Mouse (Mus musculus): ENCODE measurements around the gene Heatr1.
"Not testable (repeated sequence)": the region's sequence is repeated elsewhere in the genome, so short reads cannot be mapped to it uniquely, and the experiment has no call there.

The Heatr1 gene

DNA sequence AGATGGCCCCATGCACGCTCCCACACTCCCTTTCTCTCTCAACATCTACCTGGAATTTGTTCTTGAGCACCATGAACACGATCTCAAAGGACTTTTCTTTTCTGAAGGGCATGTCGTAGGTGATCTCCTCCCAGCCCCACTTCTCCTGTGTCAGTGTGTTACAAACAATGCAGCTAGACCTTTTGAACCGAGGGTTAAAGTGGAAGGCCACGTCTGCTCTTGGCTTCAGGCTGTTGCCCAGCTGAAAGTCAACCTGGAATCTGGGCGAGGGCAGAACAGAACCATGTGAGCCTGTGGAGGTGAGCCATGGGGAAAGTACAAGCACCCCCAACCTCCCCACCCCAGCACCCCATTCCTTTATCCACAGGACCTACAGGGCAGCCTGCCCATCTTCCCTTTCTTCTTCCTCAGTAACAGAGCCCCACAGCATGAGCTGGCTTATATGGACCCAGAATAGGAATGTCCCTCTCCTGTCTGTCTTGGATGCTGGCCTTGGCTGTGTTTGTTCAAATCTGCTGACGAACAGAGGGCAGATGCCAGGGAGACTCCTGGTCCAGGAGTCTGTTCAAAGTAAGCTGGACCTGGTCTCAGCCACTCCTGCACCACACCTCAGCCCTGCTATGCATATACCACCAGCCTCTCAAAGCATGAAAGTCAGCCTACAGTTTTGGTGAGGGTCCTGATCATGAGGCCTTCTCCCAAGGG is 60.0 kb downstream of the Heatr1 start:
- peak in 1 of 2 experiments; percentile 38 for DNase-seq

DNA sequence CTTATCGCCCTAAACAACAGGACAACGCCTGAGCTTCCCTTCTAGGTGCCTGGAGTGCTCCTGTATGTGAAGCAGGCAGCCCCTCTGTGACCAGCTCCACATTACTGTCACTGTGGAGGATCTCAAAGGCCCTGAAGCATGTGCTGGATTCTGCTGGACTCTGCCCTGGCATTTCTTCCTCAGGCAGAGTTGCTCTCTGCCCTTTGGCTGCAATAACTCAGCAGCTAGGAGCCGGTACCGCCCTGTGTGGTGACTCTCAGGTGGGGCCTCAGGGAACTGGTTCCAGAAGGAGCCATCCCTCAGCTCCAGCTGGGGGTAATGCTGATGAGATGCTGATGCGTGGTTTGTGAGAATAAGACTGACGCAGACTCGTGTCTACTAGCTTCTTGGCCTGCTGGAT is 61.9 kb downstream of the Heatr1 start:
- peak; percentile 74 to 81 for DNase-seq

DNA sequence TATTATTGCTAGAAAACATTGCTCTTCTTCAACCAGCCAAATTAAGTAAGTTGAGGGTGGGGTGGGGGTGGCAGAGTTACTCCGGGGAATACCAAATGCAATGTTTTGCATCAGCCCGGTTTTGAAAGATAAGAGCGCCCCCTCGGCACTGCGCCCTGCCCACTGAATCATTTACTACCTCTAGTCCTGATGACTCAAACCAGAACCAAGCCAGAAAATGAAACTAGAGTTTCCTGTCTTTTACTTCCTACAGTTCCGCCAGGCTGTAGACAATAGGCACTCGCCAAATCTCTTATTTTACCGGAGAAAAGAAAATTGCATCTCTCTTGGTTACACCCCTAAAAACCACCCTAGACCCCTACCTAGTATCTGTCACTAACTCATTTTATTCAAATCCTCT is 65.6 kb downstream of the Heatr1 start:
- DNase-seq = peak; percentile 79 to 82

DNA sequence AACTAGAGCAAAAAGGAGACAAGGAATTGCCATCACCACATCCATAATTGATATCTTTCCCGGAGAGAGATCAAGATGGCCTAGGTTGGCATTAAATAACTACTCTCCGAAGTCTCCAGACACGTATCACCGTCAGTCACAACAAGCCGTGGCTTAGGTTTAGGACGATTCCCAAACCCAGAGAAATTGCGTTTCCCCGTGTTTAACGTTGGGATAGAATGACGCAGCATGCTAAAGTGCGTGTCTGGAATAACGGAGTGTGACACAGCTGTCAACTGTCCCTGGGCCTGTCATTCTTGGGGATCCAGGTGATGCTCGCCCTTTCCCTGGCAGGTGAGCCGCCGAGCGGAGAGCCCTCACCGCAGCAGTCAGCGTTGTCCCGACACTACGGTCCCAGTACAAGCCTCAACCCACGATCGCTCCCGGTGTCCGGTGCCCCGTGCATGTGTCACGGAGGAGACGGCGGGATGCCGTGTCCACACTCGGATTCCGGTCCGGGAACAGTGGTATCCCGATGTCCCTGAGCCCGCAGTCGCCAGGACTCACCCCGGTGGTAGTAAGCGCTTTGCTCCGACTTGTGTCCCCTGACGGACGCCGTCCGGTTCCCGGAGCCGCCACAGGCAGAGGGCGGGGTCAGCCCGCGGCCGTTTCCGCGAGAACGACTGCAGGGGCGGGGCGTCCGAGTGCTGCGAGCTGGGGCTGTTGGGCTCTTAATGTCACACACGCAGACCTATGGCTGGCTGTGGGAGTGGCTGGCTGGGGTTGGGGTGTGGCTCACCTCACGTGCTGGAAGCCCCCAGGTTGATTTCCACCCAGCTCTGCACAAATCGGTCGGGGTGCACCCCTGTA is 66.3 kb downstream of the Heatr1 start:
- peak; percentile 95 to 98 for DNase-seq

DNA sequence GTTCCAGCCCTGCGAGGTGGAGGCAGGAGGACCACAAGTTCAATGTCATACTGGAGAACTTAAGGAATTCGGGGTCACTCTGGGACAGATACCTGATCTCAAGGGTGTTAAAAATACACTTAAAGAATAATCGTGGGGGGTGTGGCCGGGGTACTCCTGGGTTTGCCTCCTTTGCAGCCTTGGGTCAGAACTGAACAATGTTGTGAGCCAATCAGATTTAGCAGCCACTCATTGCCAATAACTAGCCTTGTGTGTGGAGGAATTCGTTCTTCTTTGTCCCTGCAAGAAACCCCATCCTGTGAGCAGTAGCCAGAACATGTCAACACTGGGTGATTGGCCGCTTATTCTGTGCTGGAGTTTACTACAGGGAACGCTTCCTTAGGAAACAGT is 66.9 kb downstream of the Heatr1 start:
- peak in 1 of 2 experiments; percentile 27 for DNase-seq

DNA sequence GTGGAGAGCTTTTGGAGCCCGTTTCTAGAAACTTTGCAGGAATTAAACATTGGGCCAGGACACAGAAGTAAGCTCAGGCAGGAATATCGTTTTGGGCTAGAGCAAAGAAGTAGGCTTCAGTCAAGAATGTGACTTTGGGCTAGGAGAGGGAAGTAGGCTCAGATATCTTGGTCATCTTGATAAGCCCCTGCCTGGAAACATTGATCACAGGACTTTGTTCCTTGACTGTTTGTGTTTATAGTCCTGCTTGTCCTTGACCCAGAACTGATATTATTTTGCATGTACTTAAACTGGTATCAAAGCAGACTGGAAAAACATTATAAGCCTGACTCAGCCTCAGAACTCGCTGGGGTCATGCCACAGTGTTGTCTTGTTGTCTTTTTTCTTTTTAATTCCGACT is 67.8 kb downstream of the Heatr1 start:
- DNase-seq = no peak

DNA sequence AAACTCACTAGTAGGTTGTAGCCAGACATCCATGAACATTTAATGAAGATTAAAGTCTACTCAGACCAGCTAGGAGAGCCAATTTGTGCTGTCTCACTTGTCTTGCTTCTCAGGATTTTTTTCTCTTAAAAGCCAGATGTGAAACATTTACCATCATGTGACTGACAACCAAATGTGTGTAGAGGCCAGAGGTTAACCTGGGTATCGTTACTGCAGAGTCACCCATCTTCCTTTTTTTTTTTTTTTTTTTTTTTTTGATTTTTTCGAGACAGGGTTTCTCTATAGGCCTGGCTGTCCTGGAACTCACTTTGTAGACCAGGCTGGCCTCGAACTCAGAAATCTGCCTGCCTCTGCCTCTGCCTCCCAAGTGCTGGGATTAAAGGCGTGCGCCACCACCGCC is 69.3 kb downstream of the Heatr1 start:
- DNase-seq = not testable (repeated sequence)

DNA sequence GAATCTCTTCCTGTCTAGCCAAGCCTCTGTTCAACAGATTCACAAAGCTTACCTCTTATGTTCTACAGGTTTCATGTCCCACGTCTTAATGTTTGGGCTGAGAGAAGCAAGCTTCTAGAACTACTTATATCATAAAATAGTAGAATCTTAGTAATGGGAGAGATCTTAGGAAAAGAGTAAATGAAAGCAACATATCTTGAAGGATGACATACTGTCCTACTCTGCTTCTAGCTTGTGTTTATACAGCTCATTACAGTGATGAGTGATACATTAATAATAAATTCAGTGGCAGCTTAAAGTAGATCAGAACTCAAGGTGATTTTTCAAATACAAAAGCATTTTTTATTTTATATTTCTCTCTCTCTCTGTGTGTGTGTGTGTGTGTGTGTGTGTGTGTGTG is 70.0 kb downstream of the Heatr1 start, which contains the start of gene Lgals8:
TSS of gene Lgals8 (minus strand) at position 101 of the 400 bp plus-strand sequence.
- DNase-seq = no peak

DNA sequence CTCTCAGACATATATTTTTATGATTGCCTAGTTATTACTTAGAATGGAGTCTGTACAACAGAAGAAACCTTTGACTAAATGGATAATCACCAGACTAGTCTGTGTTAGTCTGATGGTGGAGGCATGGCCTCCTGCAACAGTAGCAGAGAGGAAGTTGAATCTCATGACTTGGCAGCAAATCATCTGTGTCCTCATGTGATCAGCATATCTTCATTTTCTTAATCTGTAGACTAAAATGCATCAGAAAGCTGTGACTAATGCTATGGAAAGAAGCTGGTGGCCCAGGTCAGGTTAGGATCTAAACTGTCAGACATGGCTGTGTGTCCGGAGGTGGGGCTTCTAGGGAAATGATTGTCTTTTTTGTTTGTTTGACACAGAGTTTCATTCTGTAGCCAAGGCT is 73.7 kb downstream of the Heatr1 start:
- DNase-seq = no peak

DNA sequence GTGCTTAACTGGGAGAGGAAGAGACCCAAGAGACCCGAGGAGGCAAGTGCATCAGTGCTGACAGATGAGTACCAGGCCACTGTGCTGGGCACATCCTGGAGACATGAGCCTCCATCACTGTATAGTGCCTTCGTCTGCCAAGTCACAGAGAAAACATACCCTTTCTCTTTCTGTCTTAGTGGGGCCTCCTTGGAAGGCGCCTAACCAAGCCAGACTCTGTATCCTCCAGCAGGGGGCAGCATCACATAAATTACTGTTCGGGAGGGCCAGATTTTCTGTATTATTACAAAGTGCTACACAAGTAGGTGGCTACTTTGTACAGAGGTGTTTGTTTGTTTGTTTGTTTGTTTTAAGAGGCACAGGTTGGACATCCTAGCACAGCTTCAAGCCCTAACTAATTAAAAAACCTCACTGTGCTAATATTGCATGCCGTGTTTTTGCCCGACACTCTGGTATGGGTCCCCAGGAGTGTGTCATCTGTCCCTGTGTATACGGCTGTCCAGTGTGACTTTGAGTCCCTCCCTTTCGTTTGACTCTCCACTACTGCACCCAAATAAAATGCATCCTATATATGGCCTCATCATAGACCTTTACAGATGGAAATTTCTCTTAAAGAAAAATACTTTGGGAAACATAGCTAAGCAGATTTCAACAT is 79.0 kb downstream of the Heatr1 start:
- peak; percentile 62 to 87 for DNase-seq

DNA sequence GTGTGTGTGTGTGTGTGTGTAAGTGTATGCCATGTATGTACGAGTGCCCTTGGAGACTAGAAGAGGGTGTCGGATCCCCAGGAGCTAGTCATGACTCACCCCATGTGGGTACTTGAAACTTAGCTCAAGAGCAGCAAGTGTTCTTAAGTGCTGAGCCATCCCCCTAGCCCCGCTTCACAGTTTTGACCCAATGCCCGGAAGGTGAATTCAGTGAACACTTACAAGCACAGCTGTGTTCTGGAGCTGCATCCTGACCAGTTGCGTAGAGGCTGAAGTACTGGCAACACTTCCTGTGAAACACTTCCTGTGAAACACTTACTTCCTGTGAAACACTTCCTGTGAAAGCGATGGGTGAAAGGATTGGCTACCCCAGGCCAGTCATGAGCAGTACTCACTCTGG is 80.4 kb downstream of the Heatr1 start:
- no peak for DNase-seq

DNA sequence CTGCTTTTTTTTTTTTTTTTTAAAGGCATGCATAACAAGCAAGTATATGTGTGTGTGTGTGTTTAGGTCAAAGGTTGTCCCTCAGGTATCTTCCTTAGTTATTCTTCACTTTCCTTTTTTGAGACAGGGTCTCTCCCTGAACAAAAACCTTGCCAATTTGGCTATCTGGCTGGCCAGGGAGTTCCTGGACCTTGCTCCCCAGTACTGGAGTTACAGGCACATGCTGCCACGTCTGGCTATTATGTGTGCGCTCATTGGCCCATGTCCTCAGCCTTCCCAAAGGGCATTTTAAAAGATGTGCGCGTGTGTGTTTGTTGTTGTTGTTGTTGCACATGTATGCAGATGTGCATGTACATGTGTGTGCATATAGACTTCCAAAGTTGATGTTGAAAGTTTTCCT is 82.1 kb downstream of the Heatr1 start:
- DNase-seq = peak; percentile 32 to 50

DNA sequence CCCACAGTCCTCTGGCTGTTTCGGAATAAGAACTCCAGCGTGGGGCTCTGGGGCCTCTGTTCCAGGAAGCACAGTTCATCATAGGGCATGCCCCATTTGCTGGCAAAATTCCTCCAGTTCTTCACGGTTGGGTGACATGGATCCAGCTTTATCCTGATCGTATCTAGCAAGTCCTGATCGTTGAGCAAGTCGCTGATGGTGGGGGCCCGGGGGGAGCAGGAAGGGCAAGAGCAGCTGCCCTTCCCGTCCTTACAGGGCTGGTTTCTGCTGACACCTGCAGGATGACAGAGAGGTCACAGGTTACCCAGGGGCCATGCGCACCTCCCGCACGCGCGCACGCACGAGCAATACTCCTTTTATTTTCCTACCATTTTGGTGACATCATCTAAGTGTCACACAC is 83.5 kb downstream of the Heatr1 start:
- peak; percentile 85 to 92 for DNase-seq

DNA sequence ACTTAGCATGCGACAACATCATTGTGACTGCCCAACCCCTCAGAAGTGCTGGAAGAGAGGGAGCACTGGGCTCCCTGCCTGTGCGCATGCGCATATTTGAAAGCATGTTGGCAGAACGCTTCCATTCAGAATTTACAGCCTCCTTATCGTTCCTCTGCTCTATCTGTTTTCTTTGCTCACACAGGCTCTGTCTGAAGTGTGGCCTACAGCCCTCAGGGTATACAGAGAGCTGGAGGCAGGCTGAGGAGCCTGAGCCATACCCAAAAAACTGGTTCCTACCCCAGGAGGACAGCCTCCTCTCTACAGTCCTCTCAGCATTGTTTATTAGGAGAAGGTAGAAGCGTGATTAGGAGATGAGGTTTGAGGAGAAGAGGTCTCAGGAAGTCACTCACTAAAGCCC is 85.0 kb downstream of the Heatr1 start:
- DNase-seq = no peak

DNA sequence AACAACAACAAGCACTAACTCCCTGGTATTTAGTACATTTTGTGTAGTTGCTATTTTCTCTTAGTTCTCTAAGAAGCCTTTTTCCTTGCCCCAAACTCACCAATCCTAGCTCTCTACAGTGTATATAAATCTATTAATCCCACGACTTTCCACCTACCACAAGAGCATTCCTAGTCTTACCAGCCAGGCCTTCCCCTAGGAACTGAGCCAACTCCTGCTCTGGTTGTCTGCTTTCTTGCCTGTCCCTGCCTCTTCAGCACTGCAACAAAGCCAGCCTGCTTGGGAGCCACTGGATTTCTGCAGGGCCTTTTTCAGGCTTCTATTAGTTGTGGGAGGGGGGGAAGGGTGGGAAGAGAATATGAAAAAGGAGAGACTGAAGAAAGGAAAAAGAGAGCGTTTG is 90.4 kb downstream of the Heatr1 start:
- no peak for DNase-seq

DNA sequence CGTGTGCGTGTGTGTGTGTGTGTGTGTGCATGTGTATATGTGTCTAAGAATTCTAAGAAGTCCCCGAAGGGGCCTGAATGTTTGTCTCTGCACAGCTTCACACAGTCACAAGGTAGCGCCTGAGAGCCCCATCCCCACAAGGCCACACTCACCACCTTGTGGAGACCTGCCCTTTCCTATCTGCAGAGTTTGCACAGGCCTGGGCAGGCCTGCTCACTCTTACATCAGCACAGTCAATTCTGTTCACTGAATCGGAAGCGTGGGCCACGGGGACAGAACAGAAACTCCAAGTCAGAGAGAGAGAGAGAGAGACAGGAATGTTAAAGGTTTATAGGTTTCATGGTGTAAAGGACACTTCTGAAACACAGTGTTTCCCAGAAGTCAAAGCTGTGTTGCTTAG is 90.8 kb downstream of the Heatr1 start:
- DNase-seq = no peak
